Mouse (Mus musculus): ENCODE results near the gene Rpe.

GRCm38 (mm10) chr1:66700149-66700692 is 410 bp upstream of the Rpe start:
- TF ChIP-seq SRF (IDR thresholded peaks at IDR 0.05; ENCODE audit: control insufficient read depth, insufficient read length, low read depth) (no peak), POLR2A (IDR thresholded peaks at IDR 0.05; ENCODE audit: insufficient read length, low read depth) (no peak), TCF12 (IDR thresholded peaks at IDR 0.05; ENCODE audit: insufficient read depth, poor library complexity, severe bottlenecking) (no peak), MYOG (IDR thresholded peaks at IDR 0.05; ENCODE audit: control insufficient read depth in 1 of 3, insufficient read depth in 1 of 3, insufficient read length in 2 of 3, low read depth in 2 of 3) (no peak), CEBPB (IDR thresholded peaks at IDR 0.05; ENCODE audit: insufficient read depth, poor library complexity, severe bottlenecking) (no peak), E2F4 (IDR thresholded peaks at IDR 0.05; ENCODE audit: insufficient read depth) (no peak), REST (IDR thresholded peaks at IDR 0.05; ENCODE audit: insufficient read depth, insufficient read length) (no peak)
